Mouse (Mus musculus) neural tube, embryonic 12.5 days (tissue): ENCODE measurements around the gene Exoc6. TPM values are rescaled to one million over a fixed set of nuclear protein-coding genes. Genes with fewer than 3 reads are reported as not detected.

ENCODE experiments used
- ATAC-seq: fragments of 200-750 bp; cut with Nextera tagmentation; 2 replicates; pipeline ENCODE4 v1.8.0; 2017; ENCODE audit warnings: low read depth, mild to moderate bottlenecking, moderate TSS enrichment, moderate library complexity; ENCODE audit not compliant: low FRiP score
- H3K27ac ChIP-seq: fragments of 300-500 bp; sonication (generic); 2 replicates; pipeline ENCODE4 v1.5.1; 2016
- H3K27me3 ChIP-seq: fragments of 300-500 bp; sonication (generic); replicated peaks from 2 replicates; pipeline ENCODE4 v1.6.1; 2016; ENCODE audit warnings: mild to moderate bottlenecking
- H3K36me3 ChIP-seq: fragments of 300-500 bp; sonication (generic); 2 replicates; pipeline ENCODE4 v1.6.1; 2016; ENCODE audit warnings: mild to moderate bottlenecking
- H3K4me1 ChIP-seq: fragments of 300-500 bp; sonication (generic); 2 replicates; pipeline ENCODE4 v1.6.1; 2016
- H3K4me2 ChIP-seq: fragments of 300-500 bp; sonication (generic); replicated peaks from 2 replicates; pipeline ENCODE4 v1.6.1; 2016; ENCODE audit warnings: mild to moderate bottlenecking
- H3K4me3 ChIP-seq: fragments of 300-500 bp; sonication (generic); 2 replicates; pipeline ENCODE4 v1.5.1; 2016
- H3K9ac ChIP-seq: fragments of 300-500 bp; sonication (generic); 2 replicates; pipeline ENCODE4 v1.6.1; 2016; ENCODE audit warnings: mild to moderate bottlenecking
- H3K9me3 ChIP-seq: fragments of 300-500 bp; sonication (generic); 2 replicates; pipeline ENCODE4 v1.6.1; 2016; ENCODE audit warnings: mild to moderate bottlenecking
- WGBS: fragments of 180-500 bp; shearing (Covaris S2); methylation state at CpG from one replicate; pipeline ENCODE4 v1.1.7; 2016; 5-methylcytosine and 5-hydroxymethylcytosine counted together
- polyA plus RNA-seq: library from polyadenylated mRNA; unstranded; fragments of >200 nt; fragmentation: Nextera tagmentation; extraction: Ambion mirVana; gene quantifications from 2 replicates; pipeline ENCODE4 v1.2.1, GENCODE M21; 2016

Gene Exoc6
- polyA plus RNA-seq, 1 experiment from 2014 or later: 13.5 TPM

DNA sequence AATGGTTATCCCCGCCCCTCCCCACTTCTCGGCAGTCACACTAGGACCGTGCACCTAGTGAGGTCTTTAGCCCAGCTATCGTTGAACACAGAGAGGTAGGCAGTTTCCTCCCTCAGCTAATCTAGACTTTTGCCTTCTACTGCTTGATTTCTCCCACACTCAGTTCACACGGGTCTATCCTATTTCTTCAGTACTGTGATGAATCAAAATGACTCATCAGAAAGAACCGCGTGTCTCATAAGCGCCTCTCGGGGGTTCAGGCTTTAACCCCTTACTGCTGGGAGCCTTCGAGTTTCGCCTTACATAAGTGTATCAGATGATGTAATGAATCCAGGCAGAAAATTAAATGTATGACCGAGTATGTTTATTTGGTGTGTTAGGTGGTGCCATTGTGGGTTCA is 123.2 kb downstream of the Exoc6 start:
- no peak overlapping the region for H3K27ac ChIP-seq
- no peak for ATAC-seq
- no peak overlapping the region for H3K4me3 ChIP-seq
- H3K4me2 ChIP-seq: no peak overlapping the region
- H3K4me1 ChIP-seq: no peaks in the 10 kb centered on the region
- no peaks in the 10 kb centered on the region for H3K36me3 ChIP-seq
- H3K9me3 ChIP-seq: no peaks in the 10 kb centered on the region
- H3K27me3 ChIP-seq: no peaks in the 10 kb centered on the region; the same call in 1 of the 2 replicates
- WGBS: 77% methylated on average over 12 of the region's 12 CpGs
- no peak overlapping the region for H3K9ac ChIP-seq

DNA sequence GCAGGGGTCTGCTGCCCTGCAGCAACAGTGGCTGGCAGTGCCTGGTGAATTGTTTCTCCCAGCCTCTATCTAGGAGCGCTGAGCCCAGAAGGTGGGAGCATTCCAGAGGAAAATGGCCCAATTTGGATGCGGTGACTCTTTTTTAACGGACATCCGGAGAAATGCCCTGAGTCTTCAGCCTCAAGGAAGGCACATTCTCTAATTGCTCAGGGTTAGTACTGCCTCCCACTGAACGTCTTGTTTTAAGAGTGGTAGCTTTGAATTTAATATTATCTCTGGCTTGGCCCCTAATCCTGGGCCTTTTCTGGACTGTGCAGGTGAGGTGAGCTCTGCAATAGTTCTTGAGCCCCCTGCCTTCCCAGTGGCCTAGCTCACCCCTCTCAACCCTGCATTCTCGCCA is 135.1 kb downstream of the Exoc6 start, which contains the start of gene Cyp26c1:
TSS of gene Cyp26c1 (plus strand) at position 301 of the 400 bp plus-strand sequence.
- no peak within 1 kb of the TSS for H3K4me3 ChIP-seq
- H3K9ac ChIP-seq: no peak within 1 kb of the TSS
- H3K4me1 ChIP-seq: no peaks in the 10 kb centered on the region; the same call in 1 of the 2 replicates
- peak within 1 kb of the TSS; percentile 7; the same call in 1 of the 2 replicates for H3K4me2 ChIP-seq
- 4% methylated on average over 6 of the region's 6 CpGs for WGBS
- no peak within 1 kb of the TSS for H3K27ac ChIP-seq
- no peaks in the 10 kb centered on the region for H3K9me3 ChIP-seq
- no peaks in the 10 kb centered on the region for H3K36me3 ChIP-seq
- ATAC-seq: no peak
- H3K27me3 ChIP-seq: peaks cover 77% of the 10 kb centered on the region

DNA sequence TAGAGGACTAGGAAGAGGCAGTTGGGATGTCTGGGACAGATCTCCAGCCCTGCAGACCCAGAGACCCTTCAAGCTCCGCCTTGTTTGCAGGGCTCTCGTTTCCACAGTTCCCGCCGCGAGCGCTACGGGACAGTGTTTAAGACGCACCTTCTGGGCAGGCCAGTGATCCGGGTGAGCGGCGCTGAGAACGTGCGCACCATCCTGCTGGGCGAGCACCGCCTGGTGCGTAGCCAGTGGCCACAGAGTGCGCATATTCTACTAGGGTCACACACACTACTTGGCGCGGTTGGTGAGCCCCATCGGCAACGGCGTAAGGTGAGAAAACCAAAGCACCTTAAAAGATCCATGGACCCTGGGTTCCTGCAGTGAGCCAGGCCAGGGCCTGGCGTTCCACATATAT is 136.1 kb downstream of the Exoc6 start:
- no peak for ATAC-seq
- peaks cover 88% of the 10 kb centered on the region for H3K27me3 ChIP-seq
- no peaks in the 10 kb centered on the region for H3K36me3 ChIP-seq
- no peak overlapping the region for H3K4me3 ChIP-seq
- no peak overlapping the region for H3K27ac ChIP-seq
- no peak overlapping the region for H3K9ac ChIP-seq
- H3K4me2 ChIP-seq: no peak overlapping the region
- 3% methylated on average over 23 of the region's 23 CpGs for WGBS
- no peaks in the 10 kb centered on the region; the same call in 1 of the 2 replicates for H3K4me1 ChIP-seq
- H3K9me3 ChIP-seq: no peaks in the 10 kb centered on the region

DNA sequence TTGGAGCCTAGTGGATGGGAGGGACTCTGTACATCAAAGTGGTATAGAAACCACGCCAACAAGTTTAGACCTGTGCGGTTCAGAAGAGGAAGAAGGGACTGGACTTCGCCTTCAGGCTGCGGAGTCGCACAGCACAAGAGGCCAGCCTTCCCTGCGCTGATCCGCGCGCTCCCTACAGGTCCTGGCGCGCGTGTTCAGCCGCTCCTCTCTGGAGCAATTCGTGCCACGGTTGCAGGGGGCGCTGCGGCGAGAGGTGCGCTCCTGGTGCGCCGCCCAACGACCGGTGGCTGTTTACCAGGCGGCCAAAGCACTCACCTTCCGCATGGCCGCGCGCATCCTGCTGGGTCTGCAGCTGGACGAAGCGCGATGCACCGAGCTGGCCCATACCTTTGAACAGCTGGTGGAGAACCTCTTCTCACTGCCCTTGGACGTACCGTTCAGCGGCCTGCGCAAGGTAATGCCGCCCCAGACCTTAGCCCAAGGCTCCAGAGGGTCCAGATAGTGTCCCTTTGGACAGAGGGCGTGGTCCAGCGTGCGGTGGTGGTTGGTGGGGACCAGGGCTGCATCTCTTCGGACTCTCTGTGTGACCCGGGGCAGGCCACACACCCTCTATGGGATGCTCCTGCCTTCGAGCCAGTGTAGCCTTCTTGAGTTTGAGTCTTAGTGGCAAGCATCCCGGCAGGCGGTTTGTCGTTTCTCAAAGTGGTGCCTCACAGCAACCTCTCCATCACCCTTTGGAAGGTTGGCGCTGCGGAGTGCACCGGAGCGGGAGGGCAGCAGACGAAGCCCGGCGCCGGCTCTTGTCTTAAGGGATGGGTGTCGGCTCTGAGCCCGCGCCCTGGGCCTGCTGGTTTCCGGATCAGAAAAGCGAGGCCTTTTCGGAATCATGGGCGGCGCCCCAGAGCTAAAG is 137.0 kb downstream of the Exoc6 start:
- Histone ChIP-seq H3K4me2 (peak overlapping the region; percentile 9; the same call in 1 of the 2 replicates), H3K27me3 (peaks cover 96% of the 10 kb centered on the region), H3K36me3 (no peaks in the 10 kb centered on the region), H3K9ac (no peak overlapping the region), H3K9me3 (no peaks in the 10 kb centered on the region), H3K4me1 (no peaks in the 10 kb centered on the region; the same call in 1 of the 2 replicates), H3K4me3 (no peak overlapping the region), H3K27ac (no peak overlapping the region)
- 2% methylated on average over 62 of the region's 62 CpGs for WGBS
- no peak for ATAC-seq

DNA sequence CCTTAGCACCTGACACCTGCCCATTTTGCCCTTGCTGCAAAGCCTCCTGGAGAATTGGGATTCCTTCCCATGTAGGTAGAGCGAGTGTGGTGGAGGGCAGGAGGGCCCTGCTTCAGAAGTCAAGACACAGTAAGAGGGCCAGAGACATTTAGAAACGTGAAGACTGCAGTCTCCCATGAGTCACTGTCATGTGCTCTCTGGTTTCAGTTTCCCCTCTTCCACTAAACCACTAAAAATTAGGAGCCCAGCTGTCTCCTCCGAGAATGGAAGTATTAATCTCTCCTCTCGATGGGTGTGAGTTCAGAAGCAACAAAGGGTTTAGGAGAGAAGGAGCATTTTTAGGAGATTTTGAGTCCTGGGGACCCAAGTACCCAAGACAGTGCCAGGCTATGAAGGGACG is 139.3 kb downstream of the Exoc6 start:
- H3K9me3 ChIP-seq: no peaks in the 10 kb centered on the region
- H3K9ac ChIP-seq: no peak overlapping the region
- H3K36me3 ChIP-seq: no peaks in the 10 kb centered on the region
- no peak overlapping the region for H3K4me3 ChIP-seq
- no peak overlapping the region for H3K27ac ChIP-seq
- peaks cover 100% of the 10 kb centered on the region for H3K27me3 ChIP-seq
- ATAC-seq: no peak
- H3K4me2 ChIP-seq: no peak overlapping the region
- peaks cover 10% of the 10 kb centered on the region for H3K4me1 ChIP-seq
- WGBS: 23% methylated on average over 5 of the region's 5 CpGs

DNA sequence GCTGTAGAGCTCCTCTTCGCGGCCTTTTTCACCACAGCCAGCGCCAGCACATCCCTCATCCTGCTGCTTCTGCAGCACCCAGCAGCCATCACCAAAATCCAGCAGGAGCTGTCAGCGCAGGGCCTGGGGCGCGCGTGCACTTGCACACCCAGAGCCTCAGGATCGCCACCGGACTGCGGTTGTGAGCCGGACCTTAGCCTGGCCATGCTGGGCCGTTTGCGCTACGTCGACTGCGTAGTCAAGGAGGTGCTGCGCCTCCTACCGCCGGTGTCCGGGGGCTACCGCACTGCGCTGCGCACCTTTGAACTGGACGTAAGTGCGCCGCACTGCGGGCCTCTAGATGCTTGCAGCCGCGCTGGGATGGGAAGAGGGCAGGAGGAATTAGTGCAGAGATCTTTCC is 140.5 kb downstream of the Exoc6 start:
- WGBS: 3% methylated on average over 29 of the region's 29 CpGs
- H3K4me2 ChIP-seq: peak overlapping the region; percentile 39
- no peak for ATAC-seq
- H3K9ac ChIP-seq: no peak overlapping the region
- peaks cover 11% of the 10 kb centered on the region for H3K4me1 ChIP-seq
- H3K9me3 ChIP-seq: no peaks in the 10 kb centered on the region
- H3K4me3 ChIP-seq: no peak overlapping the region
- H3K36me3 ChIP-seq: no peaks in the 10 kb centered on the region
- H3K27me3 ChIP-seq: peaks cover 100% of the 10 kb centered on the region
- H3K27ac ChIP-seq: no peak overlapping the region

DNA sequence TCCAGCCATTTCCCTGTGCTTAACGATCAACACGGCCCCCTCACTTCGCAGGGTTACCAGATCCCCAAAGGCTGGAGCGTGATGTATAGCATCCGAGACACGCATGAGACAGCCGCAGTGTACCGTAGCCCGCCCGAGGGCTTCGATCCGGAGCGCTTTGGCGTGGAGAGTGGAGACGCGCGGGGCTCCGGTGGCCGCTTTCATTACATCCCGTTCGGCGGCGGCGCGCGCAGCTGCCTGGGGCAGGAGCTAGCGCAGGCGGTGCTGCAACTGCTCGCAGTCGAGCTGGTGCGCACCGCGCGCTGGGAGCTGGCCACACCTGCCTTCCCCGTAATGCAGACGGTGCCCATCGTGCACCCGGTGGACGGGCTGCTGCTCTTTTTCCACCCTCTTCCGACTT is 142.7 kb downstream of the Exoc6 start:
- no peaks in the 10 kb centered on the region for H3K36me3 ChIP-seq
- peak overlapping the region; percentile 28 for H3K4me3 ChIP-seq
- H3K4me2 ChIP-seq: peak overlapping the region; percentile 62
- H3K9me3 ChIP-seq: no peaks in the 10 kb centered on the region
- peak; percentile 76; the same call in 1 of the 2 replicates for ATAC-seq
- H3K27me3 ChIP-seq: peaks cover 100% of the 10 kb centered on the region
- no peak overlapping the region for H3K9ac ChIP-seq
- no peak overlapping the region for H3K27ac ChIP-seq
- under 1% methylated on average over 40 of the region's 40 CpGs for WGBS
- peaks cover 31% of the 10 kb centered on the region for H3K4me1 ChIP-seq

DNA sequence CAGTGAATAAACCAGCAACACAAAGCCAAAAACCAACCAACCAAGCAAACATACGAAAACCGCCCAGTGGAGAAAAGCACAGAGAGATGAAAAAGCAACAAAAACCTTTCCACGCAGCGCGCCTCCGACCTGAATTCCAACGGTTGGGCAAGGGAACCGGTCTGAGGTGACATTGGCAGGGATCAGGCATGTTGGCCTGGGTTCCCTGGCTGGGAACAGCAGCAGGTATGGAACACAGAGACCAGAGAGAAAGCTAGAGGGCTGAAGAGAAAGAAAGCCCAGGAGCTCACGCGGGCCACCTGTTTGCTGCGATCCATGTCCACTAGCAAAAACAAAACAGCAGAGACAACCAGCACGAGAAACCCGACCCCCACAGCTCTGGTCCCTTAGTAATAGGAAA is 144.9 kb downstream of the Exoc6 start:
- no peaks in the 10 kb centered on the region for H3K36me3 ChIP-seq
- H3K4me3 ChIP-seq: no peak overlapping the region
- peaks cover 100% of the 10 kb centered on the region for H3K27me3 ChIP-seq
- H3K4me2 ChIP-seq: no peak overlapping the region
- ATAC-seq: no peak
- no peak overlapping the region for H3K9ac ChIP-seq
- 23% methylated on average over 13 of the region's 13 CpGs for WGBS
- H3K27ac ChIP-seq: no peak overlapping the region
- peaks cover 45% of the 10 kb centered on the region for H3K4me1 ChIP-seq
- no peaks in the 10 kb centered on the region for H3K9me3 ChIP-seq

DNA sequence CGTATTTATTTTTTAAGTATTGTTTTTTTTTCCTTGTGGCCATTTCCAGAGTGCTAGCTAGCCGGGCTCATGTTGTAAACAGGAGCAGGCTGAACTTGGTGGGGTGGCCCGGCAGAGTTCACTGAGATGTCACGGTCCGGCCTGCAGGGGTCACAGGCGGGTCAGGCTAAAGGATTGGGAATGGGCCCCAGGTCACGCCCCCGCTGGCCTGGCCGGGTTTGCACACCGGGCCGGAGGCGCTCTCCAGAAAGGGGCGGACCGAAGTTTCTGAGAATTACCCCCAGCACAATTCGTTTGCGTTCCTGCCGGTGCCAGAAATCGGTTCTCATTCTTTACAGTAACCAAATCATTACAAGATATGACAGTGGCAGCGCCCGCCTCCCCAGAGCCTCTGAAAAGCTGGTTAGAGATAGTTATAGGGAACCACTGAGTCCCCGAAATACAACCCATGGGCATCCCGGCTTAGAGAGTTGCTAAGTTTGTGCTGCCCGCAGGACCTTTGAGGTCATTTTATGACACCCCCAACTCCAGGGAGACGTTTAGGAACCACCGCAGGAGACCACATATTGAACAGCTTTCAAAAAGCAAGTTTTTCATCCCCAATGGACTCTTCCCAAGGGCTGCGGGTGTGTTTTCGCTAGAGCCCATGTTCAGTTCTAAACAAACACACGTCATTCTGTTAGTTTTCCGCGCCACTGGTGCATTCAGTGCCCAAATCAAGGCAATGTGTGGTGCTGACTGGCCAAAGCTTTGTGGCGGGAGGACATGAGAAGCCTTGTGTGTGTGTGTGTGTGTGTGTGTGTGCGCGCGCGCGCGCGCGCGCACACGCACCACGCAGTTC is 145.8 kb downstream of the Exoc6 start:
- no peaks in the 10 kb centered on the region for H3K36me3 ChIP-seq
- peaks cover 45% of the 10 kb centered on the region for H3K4me1 ChIP-seq
- ATAC-seq: no peak
- WGBS: 1% methylated on average over 42 of the region's 42 CpGs
- H3K27me3 ChIP-seq: peaks cover 100% of the 10 kb centered on the region
- H3K9ac ChIP-seq: no peak overlapping the region
- no peak overlapping the region for H3K27ac ChIP-seq
- H3K4me2 ChIP-seq: peak overlapping the region; percentile 19; the same call in 1 of the 2 replicates
- no peak overlapping the region for H3K4me3 ChIP-seq
- no peaks in the 10 kb centered on the region for H3K9me3 ChIP-seq

DNA sequence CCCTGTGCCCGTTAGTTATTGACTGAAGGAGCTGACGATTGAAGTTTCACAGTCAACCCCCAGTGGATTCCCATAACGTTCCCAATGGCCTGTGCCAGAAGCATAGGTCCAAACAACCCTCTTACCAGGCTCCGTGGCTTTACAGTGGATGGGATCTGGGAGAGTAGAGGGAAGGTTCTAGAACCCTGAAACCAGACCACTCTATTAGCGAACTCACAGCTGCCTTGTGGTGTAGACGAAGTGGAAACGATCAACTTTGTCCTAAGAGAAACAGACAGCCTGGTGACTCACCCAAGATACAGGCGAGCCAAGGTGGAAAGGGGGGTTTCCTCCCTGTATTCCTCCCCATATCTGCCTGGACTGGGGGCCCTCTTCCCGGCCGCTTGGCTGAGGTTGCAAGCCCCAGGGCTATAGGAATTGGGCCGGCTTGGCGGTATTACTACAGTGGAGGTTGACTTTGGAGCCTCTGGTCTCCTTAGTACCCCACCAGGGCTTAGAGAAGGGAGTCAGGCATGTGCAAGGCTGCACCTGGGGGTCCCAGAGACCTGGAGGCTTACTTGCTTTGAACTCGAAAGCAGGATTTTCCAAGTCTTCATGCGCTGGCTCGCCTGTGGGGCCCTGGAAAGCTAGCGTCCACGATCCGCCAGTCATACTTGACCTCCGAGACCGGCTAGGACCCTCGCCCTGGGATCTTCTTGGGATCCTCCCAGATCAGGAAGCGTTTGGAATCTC is 146.6 kb downstream of the Exoc6 start:
- ATAC-seq: no peak
- Histone ChIP-seq H3K27me3 (peaks cover 95% of the 10 kb centered on the region), H3K4me3 (peak overlapping the region; percentile 5; the same call in 1 of the 2 replicates), H3K27ac (no peak overlapping the region), H3K9me3 (no peaks in the 10 kb centered on the region), H3K9ac (no peak overlapping the region), H3K36me3 (no peaks in the 10 kb centered on the region), H3K4me1 (peaks cover 45% of the 10 kb centered on the region), H3K4me2 (peak overlapping the region; percentile 58)
- WGBS: 3% methylated on average over 22 of the region's 22 CpGs

DNA sequence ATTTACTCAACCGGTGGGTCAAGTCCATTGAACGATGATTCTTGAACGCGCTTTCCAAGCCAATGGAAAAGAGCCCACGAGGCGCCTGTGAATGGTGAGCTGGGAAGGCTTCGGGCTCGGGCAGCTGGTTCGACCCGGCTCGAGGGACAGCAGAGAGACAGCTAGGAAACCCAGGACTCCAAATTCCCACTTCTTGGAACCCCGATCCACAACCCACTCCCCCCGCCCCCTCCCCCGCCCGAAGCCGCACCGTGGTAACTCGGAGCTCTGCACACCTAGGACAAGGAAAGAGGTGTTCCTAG is 147.1 kb downstream of the Exoc6 start:
- ATAC-seq: no peak
- Histone ChIP-seq H3K9me3 (no peaks in the 10 kb centered on the region), H3K27ac (no peak overlapping the region), H3K4me3 (peak overlapping the region; percentile 26), H3K27me3 (peaks cover 95% of the 10 kb centered on the region), H3K36me3 (no peaks in the 10 kb centered on the region), H3K4me2 (peak overlapping the region; percentile 58), H3K4me1 (peaks cover 45% of the 10 kb centered on the region), H3K9ac (0 out of 2 replicates have a peak overlapping the region, but pooled peaks have one; percentile 17)
- under 1% methylated on average over 18 of the region's 18 CpGs for WGBS
